Mouse (Mus musculus) layer of hippocampus, adult 18-20 months (tissue): Measurements from ENCODE around the gene Sema3f. TPM values are rescaled to one million over a fixed set of nuclear protein-coding genes. Genes with fewer than 3 reads are reported as not detected.
A peak's percentile ranks its signal among the peaks of the same experiment; 100 is the strongest.

ENCODE experiments used
- DNase-seq, 2 experiments: peaks; one replicate each; pipeline ENCODE4 v3.0.0; 2022; ENCODE audit warnings: low spot score in 2 of 2
- total RNA-seq, 2 experiments: library from RNA; stranded (reverse); gene quantifications; 2 replicates each; pipeline ENCODE4 v1.2.3; 2021

Sema3f gene
- total RNA-seq, 2 experiments from 2014 or later: 2.8 to 5.9 TPM

DNA sequence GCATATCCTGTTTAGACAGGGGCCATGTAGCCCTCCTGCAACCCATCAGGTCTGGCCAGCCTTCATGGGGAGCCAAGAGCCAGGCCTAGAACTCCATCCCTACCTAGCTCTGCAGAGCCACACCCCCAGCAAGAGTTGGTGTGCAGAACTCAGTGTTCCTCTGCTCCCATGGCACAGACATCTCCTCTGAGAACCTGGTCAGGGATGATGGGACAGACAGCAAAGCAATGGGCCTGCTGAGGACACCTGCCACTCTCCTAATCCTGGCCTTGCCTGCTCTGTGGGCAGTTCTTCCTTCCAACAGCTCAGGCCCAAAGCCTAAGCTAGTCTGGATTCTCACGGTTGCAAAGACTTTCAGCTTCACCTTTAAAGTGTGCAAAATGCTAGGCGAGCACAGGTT, 5.4 kb upstream of the Sema3f start:
- no peak for DNase-seq

DNA sequence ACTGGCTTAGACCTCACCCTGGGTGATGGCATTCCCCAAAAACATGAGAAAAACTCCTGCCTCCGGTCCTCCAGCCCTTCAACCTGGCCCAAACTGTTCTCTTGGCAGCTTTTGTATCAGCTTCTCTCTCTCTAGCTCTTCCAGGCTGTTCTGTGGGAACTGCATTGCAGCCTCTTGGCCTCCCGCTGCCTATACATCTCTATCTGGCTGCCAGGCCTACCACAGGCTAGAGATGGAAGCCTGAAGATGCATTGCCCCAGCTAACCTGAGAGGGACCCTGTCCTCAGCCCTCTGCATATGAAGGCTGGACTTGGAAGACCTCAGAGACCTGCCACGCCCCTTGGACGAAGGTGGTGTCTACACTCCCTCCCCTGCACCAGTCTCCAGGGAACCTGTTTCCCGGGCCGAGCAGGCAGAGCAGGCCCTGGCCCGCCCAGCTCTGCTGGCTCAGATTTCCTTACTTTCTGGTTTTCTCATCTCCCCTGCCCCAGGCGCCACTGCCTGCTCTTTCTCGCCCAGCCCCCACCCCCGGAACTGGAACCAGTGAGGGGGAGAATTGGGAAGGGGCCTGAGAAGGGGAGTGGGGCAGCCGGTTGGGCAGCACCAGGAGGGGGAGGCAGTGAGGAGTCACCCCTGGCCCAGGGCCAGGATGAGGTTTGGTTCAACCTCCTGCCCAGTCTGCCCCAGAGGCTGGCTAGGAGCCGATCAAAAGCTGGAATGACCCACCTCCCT, 4.1 kb upstream of the Sema3f start:
- DNase-seq: no peak

DNA sequence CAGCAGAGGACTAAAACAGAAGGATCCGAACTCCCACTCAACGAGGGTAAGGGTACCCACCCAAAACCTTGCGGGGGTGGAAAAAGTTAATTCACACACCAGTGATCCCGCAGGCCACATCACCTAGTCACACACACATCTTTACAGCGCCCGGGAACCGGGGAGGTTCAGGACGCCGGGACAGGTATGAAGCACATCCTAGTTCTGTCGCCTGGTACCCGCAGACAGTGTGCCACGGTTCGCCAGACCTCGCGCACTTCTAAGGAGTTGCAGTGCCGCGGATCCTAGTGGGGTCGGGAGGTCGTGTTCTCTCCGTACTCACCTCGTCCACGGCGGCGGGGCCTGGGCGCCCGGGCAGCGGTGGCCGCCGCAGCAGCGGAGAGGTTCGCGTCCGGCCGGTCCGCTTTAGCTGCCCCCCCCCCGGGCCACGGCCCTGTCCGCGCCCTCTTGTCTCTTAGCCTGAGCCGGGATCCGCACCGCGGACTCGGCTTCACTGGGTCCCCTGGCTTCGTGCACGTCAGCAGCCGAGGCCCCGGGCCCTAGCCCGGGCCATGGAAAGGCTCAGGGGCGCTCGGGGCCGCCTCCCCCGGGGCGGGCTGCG, 1.1 kb downstream of the Sema3f start:
- DNase-seq: no peak

DNA sequence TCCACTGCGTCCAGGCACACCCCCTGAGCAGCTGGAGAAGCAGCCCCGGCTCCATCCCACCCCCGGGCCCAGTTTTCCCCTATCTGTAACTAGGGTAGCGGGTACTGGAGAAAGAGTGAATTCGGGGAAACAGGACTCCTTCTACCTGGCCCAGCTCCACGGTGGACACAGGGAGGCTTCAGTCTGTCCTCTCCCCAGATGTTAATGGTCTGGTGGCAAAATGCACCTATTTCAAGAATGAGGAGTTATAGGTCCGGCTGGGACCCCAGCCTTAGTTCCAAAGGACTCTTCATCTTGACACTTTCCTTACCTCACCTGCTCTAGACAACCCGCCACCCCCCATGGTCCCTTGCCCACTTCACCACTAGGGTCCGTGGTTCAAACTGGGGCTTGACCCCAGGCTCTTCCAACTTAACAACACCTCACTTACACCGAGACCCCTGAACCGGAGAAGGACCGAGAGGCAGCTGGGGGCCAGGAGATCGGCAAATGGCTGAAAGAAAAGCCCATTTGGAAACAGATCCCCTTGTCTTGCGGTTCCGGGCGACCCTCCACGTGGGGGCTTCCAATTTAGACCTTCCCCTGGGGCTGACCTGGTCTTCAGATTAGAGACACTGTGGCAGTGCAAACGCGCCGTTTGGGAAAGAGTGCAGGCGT, 1.7 kb downstream of the Sema3f start:
- no peak for DNase-seq

DNA sequence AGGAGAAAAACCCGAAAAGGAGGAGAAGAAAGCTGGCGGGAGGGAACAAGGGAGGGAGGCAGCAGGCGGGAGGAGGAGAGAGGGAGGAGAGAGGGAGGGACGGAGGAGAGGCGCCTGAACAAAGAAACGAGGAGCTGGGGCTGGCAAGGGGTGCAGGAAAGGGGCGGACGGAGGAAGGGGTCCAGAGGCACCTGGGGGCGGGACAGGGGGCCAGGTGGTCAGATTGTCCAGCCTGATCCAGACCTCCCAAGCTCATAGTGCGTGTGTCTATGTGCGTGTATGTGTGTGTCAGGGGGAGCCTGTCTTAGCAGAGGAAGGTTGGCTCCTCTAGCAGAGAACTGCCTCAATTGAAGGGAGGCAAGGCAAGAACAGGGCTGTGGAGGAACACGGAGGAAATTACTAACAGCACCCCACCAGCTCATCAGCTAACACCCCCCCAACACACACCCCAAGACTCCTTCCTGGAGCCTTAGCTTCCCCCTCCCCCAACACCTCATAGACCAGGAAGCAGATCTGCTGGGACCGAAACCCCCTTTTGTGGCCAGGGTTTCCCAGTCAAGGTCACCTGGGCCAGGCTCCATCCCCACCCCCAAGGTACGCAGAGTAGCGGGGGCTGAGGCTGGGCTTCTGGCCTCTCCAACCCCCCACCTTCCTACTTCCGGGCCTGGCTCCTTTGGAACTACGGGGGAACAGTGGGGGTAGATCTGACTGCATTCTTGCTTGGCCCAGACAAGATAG, 2.4 kb downstream of the Sema3f start:
- DNase-seq: no peak

DNA sequence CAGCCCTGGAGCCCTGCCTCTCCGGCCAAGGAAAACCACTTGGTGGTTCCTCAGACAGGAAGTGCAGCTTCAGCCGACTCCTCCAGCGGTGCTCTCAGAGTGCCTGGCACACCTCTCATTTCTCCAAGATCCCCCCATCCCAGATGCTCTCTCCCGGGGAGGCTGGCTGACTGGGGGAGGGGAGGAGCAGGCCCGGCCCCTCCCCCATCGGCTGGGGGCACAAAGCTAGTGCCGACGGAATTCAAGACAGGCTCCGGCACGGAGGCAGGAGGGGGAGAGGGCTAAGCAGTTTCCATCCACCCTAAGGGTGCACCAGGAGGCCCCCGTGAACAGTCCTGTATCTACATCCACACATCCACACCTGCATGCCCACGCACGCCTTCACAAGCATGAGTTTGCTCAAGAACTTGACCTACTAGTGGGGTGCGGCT, 3.5 kb downstream of the Sema3f start:
- no peak for DNase-seq

DNA sequence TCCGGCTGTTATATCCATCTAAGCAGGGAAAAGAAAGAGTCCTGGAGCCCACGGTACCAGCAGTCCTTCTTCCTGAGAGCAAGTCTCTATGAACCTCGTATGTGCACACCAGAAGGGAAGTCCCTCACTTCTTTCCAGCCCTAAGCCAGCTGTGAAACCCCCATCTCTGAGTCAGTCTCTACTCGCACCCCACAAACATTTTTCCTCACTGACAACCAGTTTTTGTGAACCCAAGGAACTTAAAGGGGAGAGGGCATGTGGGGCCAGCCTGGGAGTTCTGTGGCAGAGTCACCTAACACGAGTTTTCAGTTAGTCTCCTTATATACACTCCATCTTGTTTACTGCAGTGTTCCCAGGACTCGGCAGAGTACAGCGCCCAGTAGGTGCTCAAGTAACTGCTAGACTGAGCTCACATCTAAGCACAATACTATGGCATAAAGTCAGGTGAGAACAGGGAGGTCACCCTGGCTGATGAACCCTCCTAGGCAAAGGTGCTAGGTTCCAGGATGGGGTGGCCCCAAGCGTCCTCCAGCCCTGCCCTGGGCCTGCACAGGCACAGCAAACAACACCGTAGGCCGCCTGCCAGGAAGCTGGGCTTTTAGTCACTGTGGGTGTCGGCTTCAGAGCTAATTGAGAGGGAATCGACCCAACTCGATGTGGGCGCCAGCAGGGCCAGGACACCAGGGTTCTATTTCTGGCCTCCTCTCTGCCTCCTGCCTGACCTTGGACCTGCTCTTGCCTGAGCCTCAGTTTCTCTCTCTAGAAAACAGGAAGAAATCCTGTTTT, 6.7 kb downstream of the Sema3f start:
- DNase-seq: peak in 1 of 2 experiments; percentile 27

DNA sequence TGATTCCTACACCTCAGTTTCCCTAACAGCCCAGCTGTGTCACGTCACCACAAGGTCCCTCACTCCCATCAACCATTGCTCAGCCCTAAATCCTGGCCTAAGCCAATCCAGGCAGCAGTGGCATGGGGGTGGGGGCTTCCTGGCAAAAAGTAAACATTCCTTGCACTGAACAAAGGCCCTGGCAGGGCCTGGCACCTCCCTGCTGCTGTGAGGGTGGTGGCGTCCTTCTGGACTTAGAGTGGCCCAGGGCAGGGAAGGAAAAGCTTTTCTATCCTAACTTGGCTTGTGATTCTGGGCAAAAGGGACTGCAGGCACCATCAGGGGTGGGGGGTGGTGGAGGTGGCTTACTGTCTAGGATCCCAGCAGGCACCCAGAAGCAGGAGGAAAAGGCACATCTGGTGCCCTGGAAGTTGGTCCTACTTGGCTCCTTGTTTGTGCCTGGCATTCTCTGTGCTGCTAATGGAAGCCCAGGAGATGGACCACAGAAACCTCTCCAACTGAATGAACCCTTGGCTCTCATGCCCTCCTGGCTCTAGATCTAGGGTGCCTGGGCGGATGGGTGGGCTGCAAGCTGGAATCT, 7.6 kb downstream of the Sema3f start:
- DNase-seq: no peak

DNA sequence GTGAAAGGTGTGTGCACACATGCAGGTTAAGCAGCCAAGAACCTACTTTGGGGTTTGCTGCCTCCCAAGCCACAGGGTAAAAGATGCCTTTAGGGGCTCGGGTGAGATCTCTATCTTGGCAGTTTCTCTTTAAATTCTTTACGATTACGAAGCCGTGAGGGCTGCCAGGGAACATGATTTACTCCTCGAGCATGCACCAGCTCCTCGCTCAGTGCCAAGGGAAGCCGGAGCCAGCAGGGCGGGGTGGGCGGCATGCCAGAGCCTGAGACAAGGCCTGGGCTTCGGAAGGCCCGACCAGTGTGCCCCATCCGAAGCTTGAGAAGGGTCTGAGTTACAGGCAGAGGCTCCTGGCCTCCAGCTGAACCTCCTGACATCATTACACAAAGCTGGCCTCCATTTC, 8.7 kb downstream of the Sema3f start:
- DNase-seq: peak; percentile 22 to 64

DNA sequence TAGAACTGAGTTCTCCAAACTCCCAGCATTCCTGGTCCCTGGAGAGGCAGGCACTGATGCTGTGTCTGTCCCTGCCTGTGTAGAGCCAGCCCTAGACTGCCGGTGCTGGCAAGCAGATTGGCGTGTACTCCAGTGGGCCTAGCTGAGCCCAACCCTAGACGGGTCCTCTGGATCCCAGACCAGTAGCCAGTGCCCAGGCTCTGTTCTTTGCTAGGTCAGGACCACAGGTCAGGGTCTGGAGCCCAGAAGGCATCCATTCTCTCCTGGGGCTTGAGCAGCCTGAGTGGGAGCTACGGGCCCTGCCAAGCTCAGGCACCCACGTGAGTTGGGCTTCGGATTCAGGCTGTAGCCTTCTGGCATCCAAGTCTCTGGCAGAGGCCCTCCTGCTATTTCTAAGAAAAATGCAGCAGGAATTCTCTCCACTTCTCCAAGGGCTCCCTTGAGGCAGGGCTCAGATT, 10.1 kb downstream of the Sema3f start:
- DNase-seq: peak; percentile 45 to 65

DNA sequence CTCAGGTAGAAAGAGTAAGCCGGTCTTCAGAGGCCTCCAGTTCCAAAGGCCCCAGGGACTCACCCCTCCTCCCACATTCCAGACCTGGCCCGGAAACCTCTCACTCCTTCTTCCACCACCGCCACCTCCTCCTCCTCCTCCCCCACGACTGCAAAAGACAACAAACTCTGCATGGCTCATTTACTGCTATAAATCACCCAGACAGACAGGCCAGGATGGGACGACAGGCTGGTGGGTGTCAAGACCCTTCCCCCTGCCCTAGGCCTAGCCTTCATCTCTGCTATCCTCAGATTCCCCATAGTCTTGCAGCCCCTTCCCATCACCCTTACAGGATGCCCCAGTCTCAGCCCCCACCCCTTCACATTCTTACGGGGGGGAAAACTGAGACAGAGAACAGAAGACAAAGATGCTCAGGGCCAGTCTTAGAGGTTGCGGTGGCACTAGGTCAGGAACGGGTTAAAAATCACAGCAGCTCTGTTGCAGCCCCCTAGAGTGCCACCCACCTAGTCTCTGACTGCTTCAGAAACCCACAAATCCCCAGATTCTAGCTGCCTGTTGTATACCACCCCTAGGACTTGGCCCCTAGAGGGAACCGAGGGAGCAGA, 10.8 kb downstream of the Sema3f start:
- no peak for DNase-seq

DNA sequence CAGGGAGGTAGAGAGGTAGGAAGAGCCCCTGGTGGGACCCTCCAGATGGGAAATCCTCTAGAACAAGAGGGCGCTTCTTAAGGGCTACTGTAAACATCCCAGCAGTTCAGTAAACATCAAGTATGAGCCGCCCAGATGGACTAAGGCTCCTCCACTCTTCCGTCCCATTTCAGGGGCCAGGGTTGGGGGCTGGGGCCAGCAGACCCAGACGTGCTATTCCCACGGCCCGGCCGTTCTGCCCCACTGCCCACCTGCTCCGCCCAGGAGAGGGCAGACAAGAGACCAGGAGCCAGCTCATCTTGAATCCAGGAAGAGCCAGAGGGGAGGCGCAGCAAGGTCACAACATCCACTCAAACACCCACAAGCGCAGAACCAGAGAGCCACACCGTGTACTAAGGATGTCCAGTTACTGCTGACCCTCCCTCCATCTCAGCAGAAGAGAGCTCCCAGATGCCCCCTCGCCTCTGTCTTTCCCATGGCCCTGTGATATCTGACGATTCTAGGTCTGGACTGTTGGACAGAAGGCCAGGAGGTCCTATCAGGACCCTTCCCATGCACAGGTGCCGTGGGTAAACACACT, 11.6 kb downstream of the Sema3f start:
- no peak for DNase-seq

DNA sequence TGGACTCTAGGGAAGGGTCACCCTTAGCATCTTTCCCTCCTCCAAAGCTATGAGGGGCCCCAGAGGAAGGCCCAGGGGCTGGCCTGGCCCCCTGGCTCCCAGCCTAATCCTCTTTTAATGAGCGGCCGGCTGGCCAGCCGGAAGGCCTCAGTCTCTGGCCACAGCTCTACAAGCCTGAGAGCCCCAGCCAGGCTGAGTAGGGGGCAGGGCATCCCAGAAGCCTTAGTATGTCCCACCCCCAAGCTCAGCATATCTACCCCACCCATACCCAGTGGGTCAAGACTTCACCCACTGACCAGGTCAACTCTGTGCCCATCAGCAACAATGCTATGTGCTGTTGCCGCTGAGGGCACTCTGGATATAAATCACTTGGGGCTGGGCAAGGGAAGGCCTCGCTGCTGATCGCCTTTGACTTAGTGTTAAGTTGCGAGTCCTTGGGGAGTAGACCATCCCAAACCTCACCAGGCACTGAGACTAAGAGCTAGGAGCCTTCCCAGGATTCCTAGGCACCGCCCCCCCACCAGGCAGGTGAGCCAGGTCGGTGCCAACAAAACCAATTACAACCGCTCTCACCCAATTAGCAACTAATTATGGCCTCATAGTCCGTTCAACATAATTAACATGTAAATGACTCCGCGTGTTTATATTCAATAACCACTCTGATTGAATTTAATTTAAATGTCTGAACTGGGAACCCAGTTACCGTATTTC, 12.3 kb downstream of the Sema3f start:
- DNase-seq: no peak

DNA sequence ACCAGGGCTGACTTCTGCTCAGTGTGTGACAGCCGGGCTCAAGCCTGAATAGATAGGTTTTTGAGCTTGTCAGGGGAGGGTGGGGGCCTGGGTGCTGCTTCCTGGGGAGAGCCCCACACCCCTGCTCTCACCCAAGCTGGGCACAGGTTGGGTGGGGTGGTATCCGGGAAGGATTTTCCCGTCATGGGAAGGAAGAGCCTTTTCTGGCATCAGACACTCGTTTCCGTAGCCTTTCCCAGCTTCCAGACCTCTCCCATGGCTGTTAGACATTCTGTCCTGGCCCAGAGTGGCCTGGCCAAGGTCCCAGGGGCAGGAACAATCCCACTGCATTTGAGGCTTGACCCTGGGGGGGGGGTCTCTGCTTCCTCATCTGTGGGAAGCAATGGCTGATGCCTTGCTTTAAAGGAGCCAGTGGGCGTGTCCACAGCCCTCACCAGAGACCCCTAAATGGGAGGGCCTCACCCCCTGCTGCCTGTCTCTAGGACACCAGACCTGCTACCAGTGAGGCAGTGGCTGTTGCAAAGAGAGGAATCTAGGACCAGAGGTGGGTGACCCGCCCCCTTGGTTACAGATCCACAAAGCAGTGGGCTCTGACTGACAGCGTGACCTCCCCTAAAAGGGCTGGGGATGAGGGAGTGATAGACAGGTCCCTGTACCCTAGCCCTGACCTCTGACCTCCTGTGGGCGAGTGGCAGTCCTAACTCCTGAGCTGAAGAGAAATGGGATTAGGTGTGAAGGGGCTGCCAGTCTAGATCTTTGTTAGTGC, 13.2 kb downstream of the Sema3f start:
- no peak for DNase-seq

DNA sequence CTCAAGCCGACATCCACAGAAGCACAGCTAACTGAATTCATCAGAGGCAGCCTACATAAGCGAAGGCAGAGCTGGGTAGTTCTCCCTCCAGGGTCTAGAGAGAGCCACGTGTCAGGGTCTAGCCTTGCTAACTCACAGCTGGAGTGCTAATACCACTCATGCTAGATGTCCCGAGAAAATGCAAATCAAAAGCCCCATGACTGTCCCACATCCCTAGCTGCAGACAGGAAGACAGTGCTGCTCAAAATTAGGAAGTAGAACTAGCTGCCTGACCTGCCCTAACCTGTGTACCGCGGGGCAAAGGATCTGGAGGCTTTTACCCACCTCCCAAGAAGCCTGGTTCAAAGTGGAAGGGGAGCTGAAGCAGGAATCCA, 14.2 kb downstream of the Sema3f start:
- DNase-seq: no peak

DNA sequence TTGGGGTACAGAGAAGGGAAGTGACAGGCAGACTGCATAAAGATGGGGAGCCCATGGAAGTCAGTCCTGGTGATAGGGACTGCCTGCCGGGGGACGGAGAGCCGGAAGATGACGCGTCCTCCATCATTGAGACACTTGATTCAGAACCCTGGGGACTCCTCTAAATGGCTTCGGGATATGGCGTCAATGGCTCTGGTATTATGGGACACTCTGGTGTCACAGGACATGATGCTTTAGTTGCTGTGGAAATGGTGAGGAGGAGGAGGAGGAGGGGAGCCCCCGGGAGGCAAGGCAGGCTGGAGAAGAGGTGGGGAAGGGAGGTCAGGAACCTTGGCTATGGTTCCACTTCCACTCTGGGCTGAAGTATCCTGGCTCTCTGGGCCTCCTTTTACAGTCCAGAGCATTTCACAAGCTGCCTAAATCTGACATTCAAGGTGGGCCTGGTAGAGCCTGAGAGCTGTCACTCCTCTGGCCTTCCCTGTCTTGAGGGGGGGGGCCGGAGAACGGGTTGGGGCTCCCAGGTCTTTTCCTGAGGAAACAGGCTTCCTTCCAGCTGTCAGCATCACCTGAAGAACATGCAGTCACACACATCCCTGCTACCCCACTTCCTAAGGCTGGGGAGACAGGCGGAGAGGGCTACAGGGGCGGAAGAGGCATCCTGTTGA, 14.7 kb downstream of the Sema3f start:
- DNase-seq: no peak

DNA sequence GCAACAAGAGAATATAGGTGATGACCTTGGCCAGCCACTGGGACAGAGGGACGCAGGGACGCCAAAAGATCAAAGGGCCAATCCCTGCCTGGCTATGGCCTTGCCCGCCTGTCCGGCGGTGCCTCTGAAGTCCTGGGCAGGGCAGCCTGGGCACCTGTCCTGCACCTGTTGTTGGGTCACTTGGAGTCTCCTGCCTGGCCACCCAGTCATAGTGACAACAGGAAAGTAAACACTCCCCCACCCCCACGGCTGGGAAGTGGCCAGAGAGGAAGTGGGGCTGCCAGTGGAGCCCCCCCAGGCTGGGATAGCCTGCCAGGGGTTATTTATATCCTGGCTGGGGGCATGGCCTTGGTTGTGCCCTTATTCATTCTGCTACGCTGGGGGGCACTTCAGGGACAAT, 15.6 kb downstream of the Sema3f start:
- DNase-seq: no peak

DNA sequence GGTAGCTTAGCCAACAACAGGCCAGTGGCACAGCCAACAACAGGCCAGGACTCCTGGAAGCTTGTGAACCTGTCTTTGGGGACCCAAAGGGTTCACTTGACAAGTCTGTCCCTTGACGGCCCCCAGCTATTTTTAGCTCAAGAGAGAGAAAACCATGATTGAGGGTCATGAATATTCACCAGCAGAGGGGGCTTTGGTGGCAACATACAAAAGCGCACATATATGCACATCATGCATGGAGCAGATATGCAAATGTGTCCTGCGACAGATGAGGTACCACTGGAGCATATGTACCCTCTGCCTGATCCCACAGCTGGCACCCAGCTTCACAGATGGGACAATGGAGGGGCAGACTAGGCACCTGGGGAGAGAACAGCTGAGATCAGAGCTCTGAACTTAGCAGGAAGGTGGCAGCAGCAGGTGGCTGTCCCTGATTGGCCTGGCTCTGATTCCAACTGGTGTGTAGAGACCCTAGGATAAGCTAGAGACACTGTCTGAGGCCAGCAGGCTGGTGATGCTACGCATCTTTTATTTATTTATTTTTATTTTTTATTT, 16.8 kb downstream of the Sema3f start:
- DNase-seq: no peak
